Mouse (Mus musculus) gastrocnemius, postnatal 4 days (tissue): ENCODE data around the gene Ccdc88b. TPM values are rescaled to one million over a fixed set of nuclear protein-coding genes. Genes with fewer than 3 reads are reported as not detected.

Source experiments
- DNase-seq, 2 experiments: peaks; one replicate each; pipeline ENCODE4 v3.0.0; 2021 to 2022; ENCODE audit warnings: low spot score in 2 of 2, mixed read lengths in 2 of 2
- microRNA-seq: library from miRNA; unstranded; fragments of <30 nt; microRNA quantifications from one replicate; pipeline ENCODE4 v1.2.0, GENCODE M21; 2021
- total RNA-seq, 2 experiments: library from RNA; stranded (reverse); gene quantifications; 2 replicates each; pipeline ENCODE4 v1.2.3; 2021

Gene Ccdc88b
- total RNA-seq, 2 experiments from 2014 or later, result 1.3 to 2.9 TPM

DNA sequence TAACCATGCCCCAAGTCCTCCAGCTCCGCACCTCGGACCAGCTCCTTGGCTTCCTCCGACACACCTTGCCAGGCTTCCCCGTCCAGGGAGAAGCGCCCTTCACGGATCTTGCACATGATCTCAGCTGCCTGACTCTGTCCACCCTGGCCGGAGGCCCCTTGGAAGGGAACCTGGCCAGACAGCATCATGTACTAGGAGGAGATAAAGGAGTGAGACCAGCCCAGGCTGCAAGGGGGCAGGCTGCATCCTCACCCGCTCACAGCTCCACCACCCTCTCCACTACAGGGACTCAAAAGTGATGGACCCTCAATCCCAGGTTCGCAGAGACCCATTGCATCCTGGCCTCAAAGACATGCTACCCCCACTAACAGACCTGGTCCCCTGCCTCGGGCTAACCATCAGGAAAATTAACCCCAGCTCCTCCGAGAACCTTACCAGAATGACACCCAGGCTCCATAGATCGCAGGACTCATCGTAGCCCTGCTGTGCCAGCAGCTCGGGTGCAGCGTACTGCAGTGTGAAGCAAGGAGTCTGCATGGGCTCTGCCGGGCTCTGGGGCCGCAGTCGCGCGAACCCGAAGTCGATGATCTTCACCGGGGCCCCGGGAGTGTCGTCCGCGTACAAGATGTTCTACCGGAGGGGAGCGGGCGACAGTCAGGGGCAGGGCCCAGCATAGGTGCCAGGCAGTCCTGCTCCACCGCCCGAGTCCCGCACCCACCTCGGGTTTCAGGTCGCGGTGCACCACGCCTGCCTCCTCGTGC is 27.3 kb downstream of the Ccdc88b start:
- no peak for DNase-seq

DNA sequence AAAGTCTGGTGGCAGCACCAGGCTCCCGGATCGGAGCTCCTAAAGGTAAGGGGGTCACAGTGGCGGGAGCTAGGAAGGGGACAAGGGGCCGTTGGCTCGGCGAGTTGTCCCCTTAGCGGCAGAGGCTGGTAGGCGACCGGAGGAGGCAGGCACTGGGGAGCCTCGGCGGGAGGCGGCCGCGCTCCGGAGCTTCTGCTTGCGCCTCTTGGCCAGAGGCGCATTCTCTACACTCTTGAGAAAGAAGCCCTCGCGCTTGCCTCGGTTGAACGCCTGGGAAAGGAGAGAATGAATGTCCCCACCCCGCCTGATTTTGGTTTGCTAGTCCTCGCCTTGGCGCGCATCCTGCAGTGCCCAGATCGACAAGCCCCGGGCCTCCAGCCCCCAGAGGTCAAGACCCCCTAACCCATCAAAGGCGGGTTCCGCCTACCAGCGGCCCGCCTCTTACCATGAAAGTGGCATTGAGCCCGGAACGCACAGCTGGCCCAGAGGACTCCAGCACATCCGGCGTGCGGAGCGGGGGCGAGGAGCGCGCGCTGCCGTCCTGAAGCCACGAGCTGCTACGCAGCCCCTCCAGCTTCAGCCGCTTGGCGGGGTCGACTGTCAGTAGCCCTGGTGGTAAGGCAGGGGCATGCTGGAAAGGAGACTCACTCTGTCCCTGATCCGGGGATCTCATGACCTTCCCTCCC is 28.0 kb downstream of the Ccdc88b start:
- no peak for DNase-seq

DNA sequence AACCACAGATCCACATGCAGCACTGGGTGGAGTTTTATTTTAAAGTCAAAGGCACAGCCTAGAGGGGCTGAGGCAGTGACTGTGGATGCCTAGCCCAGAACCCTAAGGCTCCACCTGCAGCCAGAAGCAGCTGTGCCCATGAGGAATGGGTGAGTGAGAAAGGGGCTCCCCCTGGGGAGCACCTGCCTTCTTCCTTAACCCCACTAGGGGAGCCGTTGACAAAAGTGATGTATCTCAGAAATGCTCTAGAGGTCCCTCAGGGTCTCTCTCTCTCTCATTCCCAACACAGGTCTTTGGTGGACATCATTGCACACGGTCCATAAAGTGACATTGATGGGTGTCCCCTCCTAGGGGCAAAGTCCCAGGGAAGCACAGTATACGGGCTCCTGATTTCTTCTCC is 28.9 kb downstream of the Ccdc88b start:
- DNase-seq, result no peak

DNA sequence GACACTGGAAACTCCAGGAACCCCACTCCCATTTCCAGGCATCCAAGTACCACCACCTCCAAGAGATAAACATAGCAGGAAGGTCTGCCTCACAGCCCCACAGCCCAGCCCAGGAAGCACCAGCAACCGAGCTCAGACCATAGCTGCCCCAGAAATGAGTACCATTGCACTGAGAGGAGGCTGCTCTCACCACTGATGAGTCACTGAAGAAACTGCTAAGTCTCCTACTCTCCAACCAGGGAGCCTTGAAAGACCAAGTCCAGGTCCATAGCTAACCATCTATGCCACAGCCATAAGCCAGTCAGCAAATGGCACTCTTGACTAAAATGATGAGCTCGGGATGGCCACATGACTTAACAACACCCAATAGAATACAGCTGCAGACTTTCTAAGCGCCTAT is 31.4 kb downstream of the Ccdc88b start:
- no peak for DNase-seq

DNA sequence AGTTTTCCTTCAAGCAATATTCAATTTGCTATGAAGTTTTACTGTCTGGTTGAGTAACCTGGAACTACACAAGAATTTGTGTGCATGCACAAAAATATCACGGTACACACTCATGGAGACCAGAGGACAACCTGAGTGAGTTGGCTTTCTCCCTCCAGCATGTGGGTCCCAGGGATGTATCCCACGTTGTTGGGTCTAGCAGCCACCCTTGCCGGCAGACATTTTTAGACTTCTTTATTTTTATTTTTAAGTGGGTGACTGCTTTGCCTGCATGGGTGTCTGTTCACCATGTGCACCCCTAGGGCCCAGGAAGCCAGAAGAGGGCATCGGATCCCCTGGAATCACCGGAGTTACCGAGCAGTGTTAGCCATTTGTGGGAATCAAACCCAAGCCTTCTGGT is 32.6 kb downstream of the Ccdc88b start:
- DNase-seq, result no peak

DNA sequence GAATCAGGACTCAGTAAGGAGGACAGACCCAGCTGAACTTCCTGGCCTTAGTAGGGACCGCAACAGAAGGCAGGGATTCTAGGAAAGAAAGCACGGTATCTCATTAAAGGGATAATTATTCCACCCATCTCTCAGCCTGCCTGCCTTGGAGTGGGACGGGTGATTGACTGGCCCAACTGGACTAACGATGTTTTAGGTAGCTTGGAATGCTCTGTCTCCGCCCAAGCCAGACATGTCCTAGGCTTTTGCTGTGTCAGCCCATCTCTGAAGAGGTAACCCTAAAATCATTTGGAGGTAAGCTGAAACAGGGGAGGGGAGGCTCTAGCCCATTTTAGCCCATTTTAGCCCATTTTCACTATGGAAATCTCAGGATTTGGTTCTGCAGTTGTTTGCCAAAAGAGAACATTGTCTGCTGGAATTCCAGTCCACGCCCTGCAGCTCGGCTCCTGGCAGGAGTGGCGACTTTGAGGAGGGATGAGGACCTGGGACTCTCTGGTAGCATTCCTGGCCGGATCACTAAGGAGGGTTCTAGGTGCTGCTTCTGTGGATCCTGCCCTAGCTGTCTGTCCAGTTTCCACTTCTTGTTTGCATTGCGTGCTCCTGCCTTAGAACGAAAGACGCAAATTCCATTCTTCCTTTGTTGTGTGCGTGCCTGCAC is 37.3 kb downstream of the Ccdc88b start:
- DNase-seq, result no peak

DNA sequence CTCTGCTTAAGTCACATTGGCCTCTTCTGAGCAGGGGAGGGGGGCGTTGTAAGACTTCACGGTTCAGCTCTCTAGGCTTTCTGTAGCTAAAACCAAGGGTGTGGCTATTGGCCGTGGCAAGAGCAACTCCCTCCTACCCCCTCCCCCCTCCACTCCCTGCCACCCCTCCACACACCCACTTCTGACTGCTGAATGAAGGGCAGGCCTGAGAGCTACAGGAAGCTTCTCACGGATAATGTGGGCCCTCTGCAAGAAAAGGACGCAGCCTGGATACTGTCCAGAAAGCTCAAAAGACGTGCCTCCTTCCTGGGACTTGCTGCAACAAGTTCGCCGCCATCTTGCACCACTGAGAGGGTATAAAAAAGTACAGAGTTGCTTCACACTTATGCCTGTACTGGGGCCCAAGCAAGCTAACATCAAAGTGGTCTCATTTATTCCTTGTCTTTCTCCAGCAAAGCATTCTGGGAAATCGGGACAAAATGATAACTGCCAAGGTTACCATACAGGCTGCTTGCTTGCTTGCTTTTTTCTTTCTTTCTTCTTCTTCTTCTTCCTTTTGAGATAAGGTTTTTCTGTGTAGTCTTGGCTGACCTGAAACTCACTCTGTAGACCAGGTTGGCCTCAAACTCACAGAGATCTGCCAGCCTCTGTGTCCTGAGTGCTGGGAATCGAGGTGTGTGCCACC is 38.7 kb downstream of the Ccdc88b start:
- DNase-seq, result no peak

DNA sequence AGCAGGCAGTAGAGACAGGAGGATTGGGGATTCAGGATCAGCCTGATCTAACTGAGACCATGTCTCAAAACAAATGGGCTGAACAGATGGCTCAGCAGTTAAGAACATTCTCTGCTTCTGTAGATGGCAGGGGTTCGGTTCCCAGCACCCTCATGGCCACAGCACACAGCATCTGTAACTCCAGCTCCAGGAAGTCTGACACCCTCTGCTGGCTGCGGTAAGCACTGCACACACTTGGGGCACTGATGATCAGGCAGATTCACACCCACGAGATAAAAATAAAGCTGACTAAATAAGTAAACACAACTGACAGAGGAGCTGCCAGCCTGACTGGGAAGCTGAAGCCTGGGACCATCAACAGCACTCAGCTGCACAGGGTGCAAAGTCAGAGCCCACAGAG is 43.1 kb downstream of the Ccdc88b start:
- DNase-seq, result no peak

DNA sequence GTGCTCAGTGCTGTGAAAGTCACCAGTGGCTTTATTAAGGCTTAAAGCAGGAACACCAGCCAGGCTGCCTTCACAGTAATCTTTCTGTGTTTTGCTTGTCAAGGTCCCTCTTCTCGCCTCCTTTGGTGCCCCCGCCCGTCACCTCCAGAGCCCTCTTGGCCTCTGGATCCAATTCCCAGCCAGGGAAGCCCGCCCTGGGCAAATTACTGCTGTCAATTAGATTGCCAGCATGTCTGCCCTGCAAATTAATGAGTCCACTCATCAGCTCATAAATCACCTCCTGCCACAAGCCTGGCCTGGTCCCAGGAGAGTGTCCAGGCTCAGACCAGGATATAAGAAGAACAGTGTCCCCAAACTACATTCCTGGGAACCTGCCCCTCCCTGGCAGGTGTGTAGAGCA is 43.6 kb downstream of the Ccdc88b start:
- DNase-seq, result no peak

Small RNAs within 50 kb of the gene (microRNA-seq; reads per million reads assigned to microRNA genes)
- not detected for gene Mir5046

Other genes with a start within 250 kb of the Ccdc88b start
- gene Rps6ka4, start 17.6 kb downstream of the Ccdc88b start, total RNA-seq, result 10 to 100 TPM; 17.8 to 18.7 TPM
- 10 to 100 TPM; 54.7 to 56.4 TPM for gene Trmt112, start 51.5 kb upstream of the Ccdc88b start, total RNA-seq
- gene Prdx5, start 51.9 kb upstream of the Ccdc88b start, total RNA-seq, result 100 to 1,000 TPM; 137 to 142 TPM
- gene Esrra, start 63.6 kb upstream of the Ccdc88b start, total RNA-seq, result 10 to 100 TPM; 44.1 to 44.7 TPM
- gene Catsperz, start 67.2 kb upstream of the Ccdc88b start, total RNA-seq, result not detected
- under 1 TPM in 1 of 2 experiments, not detected in 1; 0.39 TPM for gene Kcnk4, start 76.3 kb upstream of the Ccdc88b start, total RNA-seq
- 10 to 100 TPM; 31.6 to 34.4 TPM for gene Bad, start 83.7 kb upstream of the Ccdc88b start, total RNA-seq
- gene Gpr137, start 84.3 kb upstream of the Ccdc88b start, total RNA-seq, result 10 to 100 TPM; 13.7 to 14.4 TPM
- gene Ppp1r14b, start 116.8 kb upstream of the Ccdc88b start, total RNA-seq, result 100 to 1,000 TPM; 364 to 392 TPM
- 10 to 100 TPM; 22.2 to 23.9 TPM for gene Plcb3, start 118.3 kb upstream of the Ccdc88b start, total RNA-seq
- 10 to 100 TPM; 25.3 to 28.6 TPM for gene Fkbp2, start 122.3 kb upstream of the Ccdc88b start, total RNA-seq
- 10 to 100 TPM; 68.0 to 73.0 TPM for gene Vegfb, start 129.4 kb upstream of the Ccdc88b start, total RNA-seq
- gene Dnajc4, start 134.4 kb upstream of the Ccdc88b start, total RNA-seq, result 10 to 100 TPM; 32.3 to 34.2 TPM
- 10 to 100 TPM; 17.1 to 23.6 TPM for gene Nudt22, start 137.9 kb upstream of the Ccdc88b start, total RNA-seq
- gene Trpt1, start 137.9 kb upstream of the Ccdc88b start, total RNA-seq, result 10 to 100 TPM; 18.4 to 19.5 TPM
- 1 to 10 TPM; 5.3 to 5.4 TPM for gene Fermt3, start 161.3 kb upstream of the Ccdc88b start, total RNA-seq
- 100 to 1,000 TPM; 122 to 129 TPM for gene Stip1, start 181.8 kb upstream of the Ccdc88b start, total RNA-seq
- gene Macrod1, start 198.6 kb upstream of the Ccdc88b start, total RNA-seq, result 100 to 1,000 TPM; 233 to 237 TPM
- 1 to 10 TPM in 1 of 2 experiments, under 1 TPM in 1; 0.91 to 1.4 TPM for gene Flrt1, start 247.5 kb upstream of the Ccdc88b start, total RNA-seq